Mouse (Mus musculus) CD4-positive, CD25-positive, alpha-beta regulatory T cell, adult 4 months (primary cell): Measurements from ENCODE around the gene Isg15. TPM values are rescaled to one million over a fixed set of nuclear protein-coding genes. Genes with fewer than 3 reads are reported as not detected.
A peak's percentile ranks its signal among the peaks of the same experiment; 100 is the strongest.

Experiments
- ATAC-seq: one replicate; pipeline ENCODE4 v1.8.0; 2017
- polyA plus RNA-seq, 2 experiments: library from polyadenylated mRNA; unstranded; fragments of 100-300 nt; shearing (Covaris generic); gene quantifications; one replicate each; pipeline ENCODE4 v1.2.1; 2017

The Isg15 gene
- polyA plus RNA-seq, 2 experiments from 2014 or later, result 49.3 to 70.2 TPM

GRCm38 (mm10) chr4:156203001-156203412 is 2.4 kb upstream of the Isg15 start, which contains the start of gene AW011738:
Gene AW011738 (plus strand): TSS chr4:156203304.
- ATAC-seq, result peak; percentile 80

GRCm38 (mm10) chr4:156202462-156202893 is 1.9 kb upstream of the Isg15 start:
- no peak for ATAC-seq

DNA sequence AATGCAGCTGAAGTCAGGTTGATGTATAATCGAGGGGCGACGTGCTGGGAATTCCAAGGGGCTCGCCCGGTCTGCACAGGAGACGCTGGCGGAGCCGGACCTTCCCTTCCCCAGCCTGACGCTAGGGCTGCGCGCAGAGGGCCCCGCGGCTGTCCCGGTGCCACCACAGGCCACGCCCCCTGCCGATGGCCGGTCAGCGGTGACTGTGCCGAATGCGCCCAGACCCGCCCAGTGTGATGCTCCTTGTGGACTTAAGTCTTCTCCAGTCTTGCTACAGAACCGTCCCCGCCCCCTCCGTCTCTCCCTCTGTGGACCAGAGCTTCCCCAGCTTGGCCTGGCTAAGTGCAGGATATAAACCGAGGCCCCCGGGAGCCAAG is 2.8 kb downstream of the Isg15 start:
- ATAC-seq, result peak; percentile 9

GRCm38 (mm10) chr4:156197131-156197828 is 3.3 kb downstream of the Isg15 start, which contains the start of gene Agrn:
Gene Agrn (minus strand): TSS chr4:156197488.
- peak; percentile 25 for ATAC-seq

DNA sequence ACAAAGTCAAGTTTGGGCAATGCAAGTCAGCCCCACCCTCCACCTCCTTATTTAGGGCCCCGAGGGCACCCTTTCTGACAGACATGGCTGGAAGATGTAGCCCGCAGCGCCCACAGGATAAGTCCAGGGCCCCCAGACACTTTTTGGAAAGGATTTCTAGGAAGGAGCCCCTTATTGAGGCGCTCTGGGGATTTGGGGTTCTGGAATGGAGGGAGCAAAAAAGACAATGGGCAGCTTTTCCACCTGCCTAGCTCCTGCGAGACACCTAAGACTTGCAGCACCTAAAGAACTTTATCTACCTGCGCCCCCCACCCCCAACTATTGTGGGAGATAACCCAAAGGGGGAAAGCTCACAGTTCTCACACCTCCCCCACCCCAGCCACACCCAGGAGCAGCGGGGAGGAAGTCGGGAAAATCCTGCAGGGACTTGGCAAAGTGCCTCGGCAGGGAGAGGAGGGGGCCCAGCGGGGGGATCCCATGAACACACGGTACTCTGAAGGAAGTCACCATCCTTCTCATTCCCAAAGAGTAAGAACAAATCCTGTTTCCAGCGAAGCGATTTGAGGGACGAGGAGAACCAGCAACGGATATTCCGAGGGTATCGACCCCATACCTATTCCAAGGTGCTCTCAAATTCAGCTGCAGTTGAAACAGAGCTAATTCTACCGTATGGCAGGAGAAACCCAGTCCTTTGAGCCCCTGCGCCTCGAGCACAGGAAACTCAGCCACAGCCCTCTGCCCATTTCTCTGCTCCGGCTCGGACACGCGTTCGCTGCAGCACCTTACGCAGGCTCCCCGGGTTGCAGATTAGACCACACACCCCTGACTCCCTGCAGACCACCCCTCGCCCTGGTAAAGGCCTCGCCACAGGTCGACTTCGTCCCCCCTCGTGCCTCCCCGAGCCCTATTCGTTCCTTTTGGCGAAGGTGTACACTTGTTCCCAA is 4.4 kb downstream of the Isg15 start:
- ATAC-seq, result no peak

DNA sequence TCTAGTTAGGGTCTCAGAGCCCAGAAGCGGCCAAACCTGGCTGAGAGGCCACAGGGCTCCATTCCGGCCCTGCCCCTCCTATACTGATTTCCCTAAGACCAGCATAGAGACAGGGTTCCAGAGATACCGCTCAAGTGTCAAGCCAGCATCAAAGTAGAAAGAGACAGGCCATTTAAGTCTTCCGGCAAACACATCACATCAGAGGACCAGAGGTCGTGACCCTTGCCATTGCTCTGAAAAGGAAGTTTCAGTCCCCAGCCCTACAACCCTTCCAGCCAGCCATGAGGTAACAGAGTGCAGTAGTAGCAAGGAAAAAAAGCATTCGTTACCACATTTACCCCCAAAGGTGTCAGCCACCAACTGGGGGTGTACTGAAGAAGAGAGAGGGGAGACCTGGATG is 6.3 kb downstream of the Isg15 start:
- no peak for ATAC-seq

GRCm38 (mm10) chr4:156193906-156194305 is 6.7 kb downstream of the Isg15 start:
- ATAC-seq, result no peak

GRCm38 (mm10) chr4:156193200-156193590 is 7.4 kb downstream of the Isg15 start:
- no peak for ATAC-seq

DNA sequence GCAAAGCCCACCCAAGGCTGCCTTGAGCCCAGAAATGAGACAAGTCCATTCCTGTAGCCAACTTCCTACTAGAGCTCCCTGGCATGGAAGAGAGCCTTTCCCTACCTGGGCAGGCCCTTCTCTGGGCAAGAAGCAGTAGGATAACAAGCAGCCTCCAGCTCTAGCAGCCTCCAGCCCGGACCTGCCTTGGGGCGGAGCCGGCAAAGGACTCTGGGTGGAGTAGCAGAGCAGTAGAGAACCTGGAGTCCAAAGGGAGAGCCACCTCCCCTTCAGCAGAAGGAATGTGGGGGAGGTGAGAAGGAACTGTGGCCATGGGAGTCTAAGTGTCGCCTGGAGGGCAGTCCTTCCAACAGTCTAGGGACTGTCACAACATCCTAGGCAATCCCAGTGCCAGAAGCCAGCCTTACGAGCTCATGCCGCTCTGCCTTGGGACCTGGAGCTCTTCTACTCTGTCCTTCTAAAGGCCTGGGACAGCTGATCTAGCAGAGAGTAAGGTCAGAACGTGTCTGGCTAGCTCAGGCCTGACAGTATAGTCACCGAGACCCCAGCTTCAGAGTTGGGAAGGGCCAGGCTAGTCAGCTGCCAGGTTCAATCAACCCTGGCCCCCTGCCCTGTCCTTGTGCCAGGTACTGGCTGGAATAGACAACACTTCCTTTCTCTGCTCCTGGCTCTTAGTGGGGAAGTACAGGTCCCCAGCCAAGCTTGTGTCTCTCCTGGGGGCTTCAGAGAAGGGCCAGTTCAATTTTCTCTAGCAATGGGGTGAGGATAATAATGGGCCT is 8.0 kb downstream of the Isg15 start:
- no peak for ATAC-seq

GRCm38 (mm10) chr4:156188811-156189323 is 11.8 kb downstream of the Isg15 start:
- ATAC-seq, result no peak

DNA sequence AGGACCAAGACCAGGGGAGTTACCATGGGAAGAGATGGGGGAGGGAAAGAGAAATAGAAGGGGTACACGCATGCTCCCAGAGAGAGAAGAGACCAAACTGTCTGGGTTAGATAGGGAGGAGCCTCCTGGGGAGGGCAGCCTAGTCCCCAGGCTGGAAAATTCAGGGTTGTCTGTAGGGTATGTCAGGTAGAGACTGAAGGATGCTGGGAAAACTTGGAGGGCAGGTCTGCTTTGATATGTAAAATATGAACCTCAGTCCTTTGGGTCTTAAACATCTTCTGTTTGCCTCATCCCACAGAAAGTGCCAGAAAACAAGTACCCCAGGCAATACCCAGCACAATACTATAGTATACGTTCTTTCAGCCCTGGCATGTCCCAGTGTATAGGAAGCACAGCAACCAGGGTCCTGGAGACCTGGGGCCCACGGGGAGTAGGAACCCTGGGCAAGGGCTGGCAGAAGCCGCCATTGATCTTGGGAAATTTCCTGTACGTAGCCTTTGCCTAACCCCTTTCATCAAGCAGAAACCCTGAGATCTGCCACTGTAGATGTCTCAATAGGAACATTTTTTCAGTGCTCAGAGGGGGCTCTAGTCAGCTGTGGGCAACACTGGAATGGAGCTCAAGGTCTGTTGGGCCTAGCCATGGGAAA is 12.3 kb downstream of the Isg15 start:
- ATAC-seq, result no peak

GRCm38 (mm10) chr4:156185950-156186850 is 14.4 kb downstream of the Isg15 start:
- no peak for ATAC-seq

- ATAC-seq, result no peak
Observed at GRCm38 (mm10) chr4:156185456-156185949, 15.1 kb downstream of the Isg15 start.

DNA sequence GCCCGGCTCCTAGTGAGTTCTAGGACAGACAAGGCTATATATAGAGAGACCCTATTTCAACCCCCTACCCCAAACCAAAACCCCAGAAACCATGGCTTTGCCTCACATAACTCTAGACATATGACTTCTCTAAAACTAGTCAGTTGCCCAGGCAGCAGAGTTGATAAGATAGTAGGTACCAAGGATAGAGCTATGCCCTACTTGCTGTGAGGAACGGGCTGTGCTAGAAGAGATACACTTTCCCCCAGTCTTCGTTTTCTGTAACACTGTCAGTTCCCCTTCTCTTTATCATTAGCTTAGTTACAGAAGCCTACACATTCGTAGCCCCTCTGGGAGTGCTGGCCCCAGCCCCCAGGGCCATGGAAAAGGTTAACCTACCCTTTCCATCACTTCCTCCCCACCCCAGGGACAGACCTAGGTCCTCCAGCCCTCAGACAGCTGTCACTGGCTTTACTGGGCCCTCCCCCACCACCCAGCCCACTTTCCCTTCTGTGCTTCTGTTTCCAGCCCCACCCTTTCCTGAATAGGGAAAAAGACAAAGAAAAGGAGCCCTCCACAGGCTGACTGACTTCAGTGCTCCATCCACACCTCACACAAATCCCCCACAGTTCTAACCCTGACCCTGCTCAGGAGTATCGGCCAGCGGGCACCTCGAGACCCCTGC is 16.2 kb downstream of the Isg15 start:
- ATAC-seq, result no peak

DNA sequence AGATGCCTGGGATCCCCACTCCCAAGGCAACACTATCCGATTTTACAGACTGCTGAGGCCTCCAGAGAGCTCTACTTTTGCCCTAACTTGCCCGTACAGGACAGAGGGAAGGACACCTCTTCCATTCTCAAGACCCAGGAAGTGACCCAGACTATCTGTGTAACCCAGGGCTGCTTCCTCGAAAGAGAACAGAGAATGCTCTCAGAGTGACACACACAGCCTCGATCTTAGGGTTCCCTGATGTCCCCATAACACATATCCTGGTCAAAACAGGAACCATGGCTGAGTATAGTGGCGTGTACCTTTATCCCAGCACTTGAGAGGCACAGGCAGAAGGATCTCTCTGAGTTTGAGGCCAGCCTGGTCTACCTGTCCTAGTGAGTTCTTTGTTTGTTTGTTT is 16.9 kb downstream of the Isg15 start:
- ATAC-seq, result no peak

- ATAC-seq, result no peak
Observed at GRCm38 (mm10) chr4:156177630-156178029, 23.0 kb downstream of the Isg15 start.

DNA sequence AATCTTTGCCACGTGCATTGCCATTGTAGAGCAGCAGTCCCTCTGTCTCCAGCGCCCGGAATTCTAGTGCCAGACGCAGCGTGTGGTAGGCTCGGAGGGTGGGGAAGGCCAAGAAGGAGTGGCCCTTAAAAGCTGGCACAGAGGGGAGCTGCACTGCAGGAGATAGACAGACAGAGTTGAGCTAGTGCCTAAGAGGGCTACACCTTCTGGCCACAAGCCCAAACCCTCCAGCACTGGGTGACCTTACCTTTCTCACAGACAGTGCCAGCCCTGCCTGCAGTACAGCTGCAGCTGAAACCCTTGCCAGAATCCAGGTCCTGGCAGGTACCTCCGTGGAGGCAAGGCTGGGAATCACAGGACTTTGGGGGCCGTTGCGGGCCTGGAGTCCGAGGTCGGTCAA is 28.8 kb downstream of the Isg15 start:
- no peak for ATAC-seq

DNA sequence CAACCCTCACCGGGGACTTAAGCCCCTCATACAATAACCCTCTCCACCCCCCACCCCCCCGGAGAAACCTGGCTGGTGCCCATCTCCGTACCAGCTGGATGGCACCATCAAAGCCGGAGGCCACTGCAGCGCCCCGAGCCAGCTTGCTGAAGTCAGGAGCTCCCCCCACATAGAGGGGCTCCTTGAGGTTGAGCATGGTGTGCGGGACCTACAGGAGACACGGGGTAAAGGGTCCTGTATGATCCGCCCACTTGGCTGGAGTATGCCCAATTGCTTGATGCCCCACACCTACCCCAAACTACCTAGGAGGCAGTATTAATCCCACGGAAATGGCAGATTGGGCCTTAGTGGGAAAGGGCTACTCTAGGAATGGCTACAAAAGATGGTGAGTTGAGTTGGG is 31.5 kb downstream of the Isg15 start:
- no peak for ATAC-seq

DNA sequence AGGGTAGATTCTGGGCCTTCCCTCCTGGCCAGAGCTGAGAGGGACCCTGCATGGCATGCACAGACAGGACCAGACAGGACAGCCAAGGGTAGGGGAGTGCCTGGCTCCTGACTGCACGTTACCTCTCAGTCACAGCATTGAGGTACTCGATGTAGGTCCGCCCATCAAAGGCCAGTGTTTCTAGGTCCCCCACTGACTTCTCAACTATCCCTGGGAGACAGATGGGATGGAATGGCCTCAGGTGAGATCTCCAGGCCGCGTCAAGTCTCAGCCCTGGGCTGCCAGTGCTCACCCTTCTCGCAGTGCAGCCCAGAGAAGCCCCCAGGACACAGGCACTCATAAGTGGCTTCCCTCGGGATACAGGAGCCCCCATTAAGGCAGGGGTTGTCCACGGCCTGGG is 32.0 kb downstream of the Isg15 start:
- ATAC-seq, result no peak

GRCm38 (mm10) chr4:156166477-156166876 is 34.1 kb downstream of the Isg15 start:
- ATAC-seq, result no peak
